Mouse (Mus musculus): ENCODE measurements around the gene Znhit6.

Gene Znhit6

GRCm38 (mm10) chr3:145605437-145606123, 29.6 kb downstream of the Znhit6 start:
- DNase-seq (ENCODE audit: inconsistent ontology term): no peak

- DNase-seq (ENCODE audit: inconsistent ontology term): no peak
Observed at GRCm38 (mm10) chr3:145608320-145608719, 32.3 kb downstream of the Znhit6 start.

GRCm38 (mm10) chr3:145612662-145613061, 36.7 kb downstream of the Znhit6 start:
- no peak for DNase-seq (ENCODE audit: inconsistent ontology term)

GRCm38 (mm10) chr3:145613234-145613633, 37.2 kb downstream of the Znhit6 start:
- DNase-seq (ENCODE audit: inconsistent ontology term): no peak

GRCm38 (mm10) chr3:145614362-145615115, 38.5 kb downstream of the Znhit6 start:
- DNase-seq (ENCODE audit: inconsistent ontology term): peak; percentile 71

- DNase-seq (ENCODE audit: inconsistent ontology term): peak; percentile 59
Observed at GRCm38 (mm10) chr3:145618299-145618698, 42.3 kb downstream of the Znhit6 start.

- DNase-seq (ENCODE audit: inconsistent ontology term): no peak
Observed at GRCm38 (mm10) chr3:145619621-145620365, 43.8 kb downstream of the Znhit6 start.

- no peak for DNase-seq (ENCODE audit: inconsistent ontology term)
Observed at GRCm38 (mm10) chr3:145621209-145621608, 45.2 kb downstream of the Znhit6 start.

GRCm38 (mm10) chr3:145623047-145623446, 47.0 kb downstream of the Znhit6 start:
- peak; percentile 46 for DNase-seq (ENCODE audit: inconsistent ontology term)

- DNase-seq (ENCODE audit: inconsistent ontology term): no peak
Observed at GRCm38 (mm10) chr3:145624786-145625185, 48.8 kb downstream of the Znhit6 start.

GRCm38 (mm10) chr3:145625546-145625945, 49.5 kb downstream of the Znhit6 start:
- no peak for DNase-seq (ENCODE audit: inconsistent ontology term)

GRCm38 (mm10) chr3:145626063-145626462, 50.1 kb downstream of the Znhit6 start:
- no peak for DNase-seq (ENCODE audit: inconsistent ontology term)

- no peak for DNase-seq (ENCODE audit: inconsistent ontology term)
Observed at GRCm38 (mm10) chr3:145627830-145628229, 51.8 kb downstream of the Znhit6 start.

GRCm38 (mm10) chr3:145628643-145629042, 52.6 kb downstream of the Znhit6 start:
- no peak for DNase-seq (ENCODE audit: inconsistent ontology term)

- peak; percentile 73 for DNase-seq (ENCODE audit: inconsistent ontology term)
Observed at GRCm38 (mm10) chr3:145632888-145633287, 56.9 kb downstream of the Znhit6 start.

GRCm38 (mm10) chr3:145634002-145634710, 58.2 kb downstream of the Znhit6 start:
- DNase-seq (ENCODE audit: inconsistent ontology term): no peak

- DNase-seq (ENCODE audit: inconsistent ontology term): no peak
Observed at GRCm38 (mm10) chr3:145640170-145640569, 64.2 kb downstream of the Znhit6 start.

- DNase-seq (ENCODE audit: inconsistent ontology term): no peak
Observed at GRCm38 (mm10) chr3:145640583-145640982, 64.6 kb downstream of the Znhit6 start.

- no peak for DNase-seq (ENCODE audit: inconsistent ontology term)
Observed at GRCm38 (mm10) chr3:145641036-145641685, 65.2 kb downstream of the Znhit6 start.

- DNase-seq (ENCODE audit: inconsistent ontology term): no peak
Observed at GRCm38 (mm10) chr3:145641878-145642277, 65.9 kb downstream of the Znhit6 start.

- DNase-seq (ENCODE audit: inconsistent ontology term): no peak
Observed at GRCm38 (mm10) chr3:145642861-145643260, 66.9 kb downstream of the Znhit6 start.

All from Muller cell, postnatal 12 days (primary cell).